Mouse (Mus musculus): ENCODE data around the gene Ankrd36.

Ankrd36 gene

GRCm38 (mm10) chr11:5682541-5682940, 113.1 kb downstream of the Ankrd36 start:
- DNase-seq (ENCODE audit: low spot score in 2 of 2) = no peak

DNA sequence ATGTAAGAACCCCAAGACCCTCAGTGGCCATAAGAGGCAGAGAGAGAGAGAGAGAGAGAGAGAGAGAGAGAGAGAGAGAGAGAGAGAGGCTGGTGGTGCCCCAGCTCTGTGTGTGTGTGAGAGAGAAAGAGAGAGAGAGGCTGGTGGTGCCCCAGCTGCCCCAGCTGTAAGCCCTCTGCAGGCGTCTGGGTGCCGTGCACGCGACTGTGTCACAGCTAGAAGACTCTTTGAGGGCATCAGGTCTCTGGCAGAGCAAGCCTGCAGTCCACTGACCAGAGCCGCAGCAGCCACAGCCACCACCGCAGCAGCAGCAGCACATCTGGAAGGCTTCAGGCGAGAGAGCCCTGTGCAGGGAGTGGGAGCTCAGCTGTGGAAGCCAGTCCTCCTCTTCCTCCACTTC, 114.8 kb downstream of the Ankrd36 start:
- no peak for DNase-seq (ENCODE audit: low spot score in 2 of 2)

DNA sequence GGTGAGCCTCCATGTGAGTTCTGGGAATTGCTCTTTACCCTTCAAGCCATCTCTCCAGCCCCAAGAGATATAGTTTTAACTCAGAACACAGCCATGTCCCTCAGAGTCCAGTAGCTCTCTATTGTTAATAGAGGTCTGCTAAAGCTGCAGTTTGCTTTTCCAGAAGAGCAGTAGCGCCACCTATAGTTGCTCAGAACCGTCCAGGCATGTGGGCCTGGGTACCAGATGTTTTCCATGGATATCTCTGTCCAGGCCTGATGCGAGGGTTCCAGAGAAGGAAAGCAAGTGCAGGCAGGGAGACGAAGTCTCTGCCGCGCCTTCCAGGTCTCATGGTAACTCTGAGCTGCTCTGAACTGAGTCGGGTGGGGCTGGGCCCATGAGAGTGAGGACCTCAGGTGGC, 122.3 kb downstream of the Ankrd36 start:
- no peak for DNase-seq (ENCODE audit: low spot score in 2 of 2)

GRCm38 (mm10) chr11:5700808-5701207, 131.3 kb downstream of the Ankrd36 start:
- no peak for DNase-seq (ENCODE audit: low spot score in 2 of 2)

GRCm38 (mm10) chr11:5701300-5701699, 131.8 kb downstream of the Ankrd36 start:
- no peak for DNase-seq (ENCODE audit: low spot score in 2 of 2)

DNA sequence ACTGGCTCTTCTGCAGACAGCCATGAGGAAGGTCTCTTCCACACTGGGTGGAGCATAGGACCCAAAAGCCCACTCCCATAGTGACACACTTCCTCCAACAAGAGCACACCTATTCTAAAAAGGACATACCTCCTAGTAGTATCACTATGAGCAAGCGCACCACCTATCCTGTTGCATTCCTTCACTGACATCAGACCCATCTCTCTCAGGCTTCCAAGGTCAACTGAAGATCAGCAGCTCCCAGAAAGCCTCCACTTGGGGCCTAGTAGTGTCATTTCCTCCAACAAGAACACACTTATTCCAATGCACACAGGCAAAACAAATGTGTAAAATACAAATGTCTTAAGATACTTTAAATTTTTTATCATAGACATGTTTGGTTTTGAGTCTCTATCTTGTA, 132.3 kb downstream of the Ankrd36 start:
- no peak for DNase-seq (ENCODE audit: low spot score in 2 of 2)

DNA sequence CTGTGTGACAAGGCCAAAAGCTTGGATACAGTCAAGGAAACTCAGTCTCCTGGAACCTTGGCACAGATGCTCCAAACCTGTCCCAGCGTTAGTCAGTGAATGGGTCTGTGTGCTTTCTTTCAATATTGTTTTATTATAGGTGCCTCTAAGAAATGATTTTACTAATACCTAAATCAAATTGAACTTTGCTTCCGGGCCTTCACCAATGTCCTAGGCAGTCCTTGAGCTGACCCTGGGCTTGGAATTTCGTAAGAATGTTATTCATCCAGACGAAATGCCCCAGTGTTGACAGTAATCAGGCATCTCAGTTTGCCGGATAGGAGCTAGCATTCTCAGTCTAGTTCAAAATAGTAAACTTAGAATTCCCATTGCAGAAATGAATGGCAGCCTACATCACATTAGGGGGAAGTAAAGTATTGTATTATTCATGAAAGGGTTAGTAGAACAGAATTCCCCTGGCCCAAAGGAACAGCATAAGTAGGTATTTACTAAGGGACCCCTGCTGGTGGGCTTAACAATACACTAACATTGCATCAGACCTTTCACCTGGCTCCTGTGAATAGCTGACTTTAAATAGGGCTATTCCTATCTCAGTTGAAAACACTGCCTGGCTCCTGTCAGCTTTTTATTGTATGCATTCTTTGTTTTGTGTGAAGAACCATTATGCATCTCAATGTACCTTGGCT, 132.9 kb downstream of the Ankrd36 start:
- DNase-seq (ENCODE audit: low spot score in 2 of 2) = no peak

DNA sequence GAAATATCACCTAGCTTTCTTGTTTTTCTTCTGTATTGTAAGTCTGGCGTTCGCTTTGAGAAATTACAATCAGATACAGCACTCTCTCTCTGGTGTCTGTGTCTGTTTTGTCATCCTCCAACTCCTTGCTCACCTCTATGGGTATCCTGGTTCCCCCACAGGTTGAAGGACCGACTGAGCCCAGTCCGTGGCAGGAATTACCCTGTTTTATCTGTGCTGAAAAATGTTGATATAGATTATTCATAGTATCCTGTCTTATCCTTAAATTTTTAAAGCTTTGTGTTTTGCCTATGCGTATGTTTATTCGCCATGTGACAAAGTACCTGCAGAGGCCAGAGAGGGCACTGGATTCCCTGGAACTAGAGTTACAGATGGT, 133.5 kb downstream of the Ankrd36 start:
- no peak for DNase-seq (ENCODE audit: low spot score in 2 of 2)

DNA sequence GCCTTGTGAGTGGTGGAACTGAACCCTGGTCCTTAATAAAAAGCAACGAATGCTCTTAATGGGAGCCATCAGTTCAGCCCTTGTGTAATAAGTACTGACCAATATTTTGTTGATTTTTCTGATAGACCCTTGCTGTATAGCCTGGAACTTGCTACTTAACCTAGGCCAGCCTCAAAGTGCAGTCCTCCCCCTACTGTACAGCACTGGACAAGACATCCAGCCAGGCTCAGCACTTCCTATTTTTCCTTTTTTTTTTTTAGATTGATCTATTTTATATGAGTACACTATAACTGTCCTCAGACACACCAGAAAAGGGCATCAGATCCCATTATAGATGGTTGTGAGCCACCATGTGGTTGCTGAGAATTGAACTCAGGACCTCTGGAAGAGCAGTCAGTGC, 133.9 kb downstream of the Ankrd36 start:
- no peak for DNase-seq (ENCODE audit: low spot score in 2 of 2)

DNA sequence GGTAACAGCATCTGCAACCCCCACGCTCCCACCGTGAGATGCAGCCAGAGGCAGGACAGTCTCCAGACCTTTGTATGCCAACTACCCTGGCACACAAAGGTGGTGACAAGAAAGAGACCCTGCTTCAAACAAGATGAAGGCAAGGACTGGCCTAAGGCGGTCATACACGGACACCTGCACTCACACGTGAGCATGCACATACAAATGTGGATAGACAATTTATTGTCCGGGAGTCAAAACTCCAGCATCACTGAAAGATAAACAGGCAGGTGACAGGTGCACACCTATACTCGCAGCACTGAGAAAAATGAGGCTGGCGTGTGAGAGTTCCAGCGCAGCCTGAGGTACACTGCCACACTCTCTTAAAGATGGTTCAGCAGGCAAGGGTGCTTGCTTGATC, 136.5 kb downstream of the Ankrd36 start:
- no peak for DNase-seq (ENCODE audit: low spot score in 2 of 2)

DNA sequence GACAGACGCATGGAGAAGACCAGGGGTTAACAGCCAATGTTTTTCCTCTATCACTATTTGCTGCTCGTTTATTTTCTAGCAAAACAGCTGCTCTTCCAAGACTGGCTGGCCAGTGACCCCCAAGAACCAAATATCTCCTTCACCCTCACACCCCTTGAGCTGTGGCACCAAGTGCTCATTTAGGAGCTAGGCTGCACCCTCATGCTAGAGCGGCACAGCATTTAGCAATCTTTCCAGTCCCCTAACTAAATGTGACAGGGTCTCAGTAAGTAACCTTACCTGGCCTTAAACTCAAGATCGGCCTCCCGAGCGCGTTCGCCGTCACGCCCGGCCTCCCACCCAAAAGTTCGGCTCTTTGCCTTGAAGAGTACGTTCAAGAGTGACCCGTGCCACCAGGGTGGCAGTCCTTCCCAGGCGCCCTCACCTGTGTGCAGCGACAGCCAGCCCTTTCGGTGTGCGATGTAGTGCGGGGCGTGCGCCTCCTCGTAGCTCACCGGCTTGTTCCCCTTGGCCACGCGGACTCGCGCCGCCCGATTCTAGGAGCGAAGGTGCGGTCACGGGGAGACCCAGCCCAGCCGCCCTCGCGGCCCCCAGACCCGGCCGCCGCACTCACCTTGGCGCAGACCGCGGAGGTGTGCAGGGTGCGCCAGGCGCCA, 137.5 kb downstream of the Ankrd36 start:
- DNase-seq (ENCODE audit: low spot score in 2 of 2) = peak in 1 of 2 experiments; percentile 50

GRCm38 (mm10) chr11:5707530-5708353, 138.3 kb downstream of the Ankrd36 start:
- DNase-seq (ENCODE audit: low spot score in 2 of 2) = peak; percentile 83 to 92

DNA sequence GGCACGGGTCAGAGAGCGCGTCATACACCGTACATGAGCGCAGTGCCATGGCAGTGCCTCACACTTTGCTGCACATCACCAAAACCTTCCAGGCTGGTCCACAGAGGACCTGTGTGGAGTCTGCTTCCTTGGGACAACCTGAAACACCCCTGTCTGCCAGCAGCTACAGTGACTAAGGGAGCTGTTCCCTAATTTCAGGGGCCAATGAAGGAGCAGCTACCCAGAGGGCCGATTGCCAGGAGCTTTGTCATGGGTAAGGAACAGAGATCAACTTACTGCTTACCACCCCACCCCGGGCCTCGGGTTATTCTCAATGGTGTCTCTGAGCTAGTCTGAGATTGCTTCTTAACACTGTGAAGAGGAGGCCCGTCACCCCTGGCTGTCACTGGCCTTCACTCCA, 145.7 kb downstream of the Ankrd36 start:
- no peak for DNase-seq (ENCODE audit: low spot score in 2 of 2)

GRCm38 (mm10) chr11:5715630-5716105, 146.2 kb downstream of the Ankrd36 start, which contains the start of gene Mrps24:
Gene Mrps24, minus strand, starts transcription at chr11:5715680.
- DNase-seq (ENCODE audit: low spot score in 2 of 2) = no peak

DNA sequence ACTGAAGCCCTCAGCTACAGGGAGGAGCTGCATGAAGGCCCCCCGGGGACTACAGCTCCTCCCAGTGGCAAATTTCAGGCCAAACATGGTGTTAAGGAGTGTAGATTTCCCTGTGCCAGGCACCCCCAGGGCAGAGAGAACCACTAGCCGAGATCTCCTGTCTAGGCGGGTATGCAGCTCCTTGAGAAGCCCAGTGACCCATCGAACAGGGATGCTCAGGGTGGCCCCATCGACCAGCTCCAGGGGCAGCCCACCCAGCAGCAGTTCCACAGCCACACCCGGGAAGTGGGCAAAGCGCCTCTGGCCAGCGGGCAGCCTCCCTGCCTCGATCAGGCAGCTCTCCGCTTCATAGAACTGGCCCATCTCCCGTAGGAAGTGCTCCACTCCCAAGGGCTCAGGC, 146.8 kb downstream of the Ankrd36 start:
- DNase-seq (ENCODE audit: low spot score in 2 of 2) = no peak

DNA sequence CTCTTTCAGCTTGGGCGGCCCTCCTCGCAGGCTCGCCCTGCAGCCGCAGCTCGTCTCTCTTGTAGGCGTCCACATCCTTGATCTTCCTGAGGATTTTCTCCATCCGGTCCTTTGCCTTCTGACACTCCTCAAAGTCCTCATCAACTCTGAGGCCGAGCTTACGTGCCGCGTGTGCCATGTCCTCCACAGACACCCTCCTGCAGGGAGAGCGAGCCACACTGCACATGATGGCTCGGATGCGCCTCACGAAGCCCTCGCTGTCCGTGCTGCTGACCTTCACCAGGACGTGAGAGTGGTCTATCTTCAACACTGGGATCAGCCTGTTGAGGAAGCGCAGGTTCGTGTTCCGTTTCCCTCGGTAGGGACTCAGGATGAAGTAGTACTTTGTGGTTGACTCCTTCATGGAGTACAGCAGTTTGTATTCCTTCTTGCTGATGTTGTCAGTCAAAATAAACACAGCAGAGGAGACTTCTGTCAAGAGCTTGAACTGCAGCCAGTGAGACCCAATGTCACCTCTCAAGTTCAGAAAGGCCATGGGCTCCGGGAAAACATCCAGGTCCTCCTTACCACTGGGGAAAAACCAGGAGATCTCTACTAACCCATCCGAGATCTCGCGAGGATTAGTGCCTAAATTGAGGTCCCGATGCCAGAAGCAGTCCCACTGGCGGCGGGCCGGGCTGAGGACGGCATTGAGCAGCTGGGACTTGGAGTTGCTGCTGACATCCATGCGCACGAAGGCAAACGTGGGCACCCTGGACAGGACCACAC, 147.6 kb downstream of the Ankrd36 start:
- DNase-seq (ENCODE audit: low spot score in 2 of 2) = no peak

DNA sequence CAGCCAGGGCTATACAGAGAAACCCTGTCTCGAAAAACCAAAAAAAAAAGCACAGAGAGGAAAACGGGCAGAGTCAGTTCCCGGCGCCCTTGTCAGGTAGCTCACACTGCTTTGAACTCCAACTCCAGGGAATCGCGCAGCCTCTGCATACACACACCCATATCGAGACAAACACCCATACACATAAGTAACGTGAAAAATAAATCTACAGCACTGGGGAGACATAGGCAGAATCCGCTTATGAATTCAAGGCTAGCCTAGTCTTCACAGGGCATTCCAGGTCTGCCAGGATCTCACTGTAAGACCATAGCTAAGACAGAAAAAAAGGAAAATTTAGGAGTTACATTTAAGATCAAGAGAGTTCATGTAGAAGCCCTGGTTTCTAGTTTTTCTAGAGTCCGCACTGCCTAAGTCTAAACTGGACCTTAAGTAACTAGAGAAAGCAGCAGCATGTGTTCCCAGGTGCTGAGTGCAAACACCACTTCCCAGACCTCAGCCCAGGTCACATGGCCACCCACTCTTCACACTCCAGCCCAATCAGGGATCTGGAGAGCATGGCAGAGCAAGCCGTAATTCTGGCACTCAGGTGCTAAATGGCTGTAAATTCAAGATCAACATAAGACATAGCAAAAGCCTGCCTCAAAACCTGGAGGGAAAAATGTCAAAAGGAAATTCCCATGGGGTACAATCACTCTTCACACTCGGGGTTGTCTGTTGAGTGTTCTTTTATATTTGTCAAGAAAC, 149.3 kb downstream of the Ankrd36 start:
- DNase-seq (ENCODE audit: low spot score in 2 of 2) = no peak

DNA sequence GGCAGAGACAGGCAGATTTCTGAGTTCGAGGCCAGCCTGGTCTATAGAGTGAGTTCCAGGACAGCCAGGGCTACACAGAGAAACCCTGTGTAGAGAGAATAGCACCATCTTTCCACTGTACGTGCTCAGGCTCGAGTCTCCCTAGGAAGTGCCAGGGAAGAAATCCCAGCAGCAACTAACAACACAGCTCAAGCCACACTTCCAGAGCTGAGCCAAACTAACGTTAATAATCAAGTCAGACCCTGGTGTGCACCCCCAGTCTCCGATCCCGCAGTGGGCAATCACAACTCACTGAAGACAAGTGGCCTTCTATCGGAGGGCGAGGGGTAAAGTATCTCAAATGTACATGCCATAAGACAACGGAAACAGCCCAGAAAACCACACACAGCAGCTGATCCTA, 160.1 kb downstream of the Ankrd36 start:
- no peak for DNase-seq (ENCODE audit: low spot score in 2 of 2)

DNA sequence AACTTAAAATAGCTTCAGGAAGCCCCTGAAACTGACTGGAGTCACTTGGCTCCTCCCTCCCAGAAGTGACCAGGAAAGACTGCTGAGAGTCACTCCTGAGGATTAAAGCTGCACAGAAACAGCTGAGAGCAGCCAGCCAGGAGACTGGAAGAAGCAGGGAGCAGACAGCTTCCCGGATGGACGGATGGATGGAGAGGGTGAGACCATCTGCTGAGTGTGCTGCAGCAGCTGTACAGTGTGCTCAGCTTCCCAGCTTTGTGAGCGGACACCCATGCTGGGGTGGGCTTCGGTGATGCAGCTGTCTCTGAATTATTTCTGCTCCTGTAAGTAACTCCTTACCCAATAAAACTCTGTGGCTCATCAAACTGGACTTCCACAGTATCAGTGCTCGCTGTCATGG, 162.9 kb downstream of the Ankrd36 start:
- DNase-seq (ENCODE audit: low spot score in 2 of 2) = no peak

DNA sequence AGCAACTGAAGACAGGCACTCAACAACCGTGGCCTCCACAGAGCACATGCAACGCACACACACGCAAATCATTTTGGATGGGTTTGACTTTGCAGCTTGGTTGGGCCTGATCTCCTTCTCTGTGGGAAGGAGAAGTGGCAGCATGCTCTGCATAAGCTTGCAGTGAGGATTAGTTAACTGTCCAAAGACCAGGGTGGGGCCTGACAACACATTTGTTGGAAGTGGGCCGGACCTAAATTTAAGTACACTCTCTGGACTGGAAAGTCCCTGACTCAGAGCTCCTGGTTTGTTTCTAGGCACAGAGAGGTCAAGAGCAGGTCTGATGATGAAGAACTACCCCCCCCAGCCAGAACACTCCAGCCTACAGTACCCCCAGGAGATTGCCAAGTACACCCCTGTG, 164.8 kb downstream of the Ankrd36 start:
- DNase-seq (ENCODE audit: low spot score in 2 of 2) = no peak

DNA sequence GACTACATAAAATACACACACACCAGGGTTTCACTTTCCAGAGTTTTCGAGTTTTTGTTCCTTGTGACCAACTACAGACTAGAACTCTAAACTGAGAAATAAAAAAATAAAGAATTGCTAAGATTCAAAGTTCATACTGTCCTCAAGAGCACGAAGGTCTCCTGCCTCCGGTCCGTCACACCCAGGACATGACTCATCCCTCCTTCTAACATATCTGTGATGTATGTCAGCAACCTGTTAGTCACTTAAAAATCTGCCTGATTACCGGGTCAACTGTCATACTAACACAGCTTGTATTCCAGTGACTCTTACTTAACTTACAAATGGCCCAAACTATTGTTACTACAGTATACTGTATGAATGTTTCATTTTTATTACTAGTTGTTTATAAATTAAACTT, 167.7 kb downstream of the Ankrd36 start:
- no peak for DNase-seq (ENCODE audit: low spot score in 2 of 2)

Measured in urinary bladder, postnatal 4 days (tissue).